Mouse (Mus musculus): ENCODE data around the gene Abca3.

The Abca3 gene

GRCm38 (mm10) chr17:24351760-24352357 is at the start of gene Abca3:
Abca3 (plus strand) TSS chr17:24351950.
- peak; percentile 98 for DNase-seq

- DNase-seq = peak; percentile 21
These were observed 44.2 kb upstream of the Abca3 start for GRCm38 (mm10) chr17:24307500-24307899.

GRCm38 (mm10) chr17:24320826-24321225 is 30.9 kb upstream of the Abca3 start:
- peak; percentile 50 for DNase-seq

GRCm38 (mm10) chr17:24325051-24325450 is 26.7 kb upstream of the Abca3 start:
- DNase-seq = no peak

GRCm38 (mm10) chr17:24327656-24328055 is 24.1 kb upstream of the Abca3 start:
- no peak for DNase-seq

- no peak for DNase-seq
These were observed 7.1 kb upstream of the Abca3 start for GRCm38 (mm10) chr17:24344672-24345071.

- DNase-seq = no peak
These were observed 4.9 kb upstream of the Abca3 start for GRCm38 (mm10) chr17:24346831-24347230.

- DNase-seq = no peak
These were observed 2.6 kb upstream of the Abca3 start for GRCm38 (mm10) chr17:24349176-24349575.

- DNase-seq = no peak
These were observed 607 bp upstream of the Abca3 start, which contains the start of gene Abca17 for GRCm38 (mm10) chr17:24350926-24351759. Abca17 (minus strand) TSS chr17:24351068.

- DNase-seq = no peak
These were observed 832 bp downstream of the Abca3 start for GRCm38 (mm10) chr17:24352370-24353194.

GRCm38 (mm10) chr17:24353960-24354359 is 2.2 kb downstream of the Abca3 start:
- no peak for DNase-seq

- DNase-seq = no peak
These were observed 3.5 kb downstream of the Abca3 start for GRCm38 (mm10) chr17:24355284-24355683.

GRCm38 (mm10) chr17:24359006-24359405 is 7.3 kb downstream of the Abca3 start:
- no peak for DNase-seq

GRCm38 (mm10) chr17:24359903-24360302 is 8.2 kb downstream of the Abca3 start:
- no peak for DNase-seq

- DNase-seq = no peak
These were observed 9.1 kb downstream of the Abca3 start for GRCm38 (mm10) chr17:24360841-24361240.

- no peak for DNase-seq
These were observed 9.5 kb downstream of the Abca3 start for GRCm38 (mm10) chr17:24361291-24361690.

GRCm38 (mm10) chr17:24362527-24362926 is 10.8 kb downstream of the Abca3 start:
- no peak for DNase-seq

- DNase-seq = no peak
These were observed 12.7 kb downstream of the Abca3 start for GRCm38 (mm10) chr17:24364461-24364860.

GRCm38 (mm10) chr17:24365863-24366262 is 14.1 kb downstream of the Abca3 start:
- DNase-seq = no peak

GRCm38 (mm10) chr17:24375094-24375712 is 23.5 kb downstream of the Abca3 start:
- no peak for DNase-seq

GRCm38 (mm10) chr17:24375886-24376285 is 24.1 kb downstream of the Abca3 start:
- DNase-seq = no peak

- no peak for DNase-seq
These were observed 26.7 kb downstream of the Abca3 start for GRCm38 (mm10) chr17:24378496-24378895.

GRCm38 (mm10) chr17:24383789-24384188 is 32.0 kb downstream of the Abca3 start:
- DNase-seq = no peak

Measured in right cerebral cortex, adult 18-20 months (tissue).